Mouse (Mus musculus): ENCODE measurements around the gene Atrn.

Gene Atrn

DNA sequence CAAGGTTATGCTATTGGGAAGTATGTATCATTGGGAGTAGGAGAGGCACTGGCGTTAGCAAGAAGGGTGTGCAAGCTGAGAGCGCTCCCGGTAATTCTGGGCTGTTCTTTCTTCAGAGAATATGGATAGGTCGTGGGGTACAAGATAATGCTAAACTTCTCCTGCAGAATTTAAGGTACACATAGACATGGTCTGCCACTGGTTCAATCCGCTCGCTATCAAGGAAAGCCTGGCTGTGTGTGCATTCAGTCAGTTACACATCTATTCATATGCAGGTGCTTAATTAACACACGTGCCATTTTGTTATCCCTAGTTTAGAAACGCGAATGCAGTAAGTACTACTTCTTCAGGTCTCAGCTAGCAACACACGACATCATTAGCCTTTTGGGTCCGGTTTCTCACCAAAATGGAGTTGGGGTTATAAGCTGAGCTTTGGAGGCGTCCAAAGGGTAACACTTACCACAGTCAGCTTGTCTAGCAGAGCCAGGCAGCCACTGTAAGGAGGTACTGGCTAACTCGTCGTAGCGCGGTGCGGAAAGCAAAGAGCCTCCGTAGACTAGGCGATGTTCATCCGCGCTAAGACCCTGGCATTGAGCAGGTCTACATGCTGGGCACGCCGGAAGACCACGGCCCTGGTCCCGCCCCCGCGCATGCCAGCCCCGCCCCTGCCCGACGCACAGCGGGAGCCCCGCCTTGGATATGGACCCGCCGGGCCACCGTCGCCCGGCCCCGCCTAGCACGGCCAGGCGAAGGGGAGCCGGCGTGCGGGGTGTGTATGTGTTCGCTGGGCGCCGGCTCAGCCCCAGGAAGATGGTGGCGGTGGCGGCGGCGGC lies at the start of gene Atrn, which contains the start of gene 4930402H24Rik:
Gene Atrn, plus strand, starts transcription at position 745 of the 833 bp plus-strand sequence.
Gene 4930402H24Rik, minus strand, starts transcription at position 656 of the 833 bp plus-strand sequence.
- DNase-seq (ENCODE audit: low spot score in 2 of 2): peak; percentile 72 to 83

DNA sequence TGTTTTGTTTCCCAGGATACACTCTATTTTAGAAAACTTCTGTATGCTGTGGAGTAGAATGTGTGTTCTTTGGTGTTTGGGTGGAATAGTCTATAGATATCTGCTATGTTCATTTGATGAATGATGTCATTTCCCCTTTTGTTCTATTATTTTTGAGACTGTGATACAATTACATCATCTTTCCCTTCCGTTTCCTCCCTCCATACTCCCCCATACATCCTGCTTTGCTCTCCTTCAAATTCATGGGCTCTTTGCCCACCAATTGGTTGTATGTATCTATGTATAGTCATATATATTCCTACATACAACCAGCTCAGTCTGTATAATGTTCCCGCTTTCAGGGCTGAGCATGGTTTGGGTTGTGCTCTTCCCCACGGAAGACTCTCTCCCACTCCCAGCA lies 44.2 kb upstream of the Atrn start:
- no peak for DNase-seq (ENCODE audit: low spot score in 2 of 2)

- no peak for DNase-seq (ENCODE audit: low spot score in 2 of 2)
These were observed 35.4 kb upstream of the Atrn start for GRCm38 (mm10) chr2:130870916-130871315.

- no peak for DNase-seq (ENCODE audit: low spot score in 2 of 2)
These were observed 28.9 kb upstream of the Atrn start for GRCm38 (mm10) chr2:130877376-130877775.

- no peak for DNase-seq (ENCODE audit: low spot score in 2 of 2)
These were observed 19.3 kb upstream of the Atrn start for GRCm38 (mm10) chr2:130886983-130887382.

GRCm38 (mm10) chr2:130887456-130887855 lies 18.8 kb upstream of the Atrn start:
- DNase-seq (ENCODE audit: low spot score in 2 of 2): no peak

GRCm38 (mm10) chr2:130896944-130897343 lies 9.4 kb upstream of the Atrn start:
- no peak for DNase-seq (ENCODE audit: low spot score in 2 of 2)

DNA sequence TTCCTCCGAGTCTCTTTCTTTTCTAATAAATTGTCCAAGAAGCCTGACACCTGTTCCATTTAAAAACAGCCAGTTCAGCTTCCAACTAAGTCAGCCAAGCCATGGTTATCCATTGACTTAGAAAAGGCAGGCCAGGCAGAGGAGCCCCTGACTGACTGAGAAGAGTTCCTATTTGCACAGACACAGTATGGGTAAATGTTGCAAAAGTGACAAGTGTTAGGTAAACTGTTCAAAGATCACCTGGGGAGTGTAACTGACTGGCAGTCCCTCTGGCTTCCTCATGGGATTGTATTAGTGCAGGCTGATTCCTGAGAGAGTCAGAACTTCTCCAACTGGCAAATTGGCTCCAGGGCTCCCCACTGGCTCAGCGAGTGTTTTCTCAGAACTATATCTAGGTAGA lies 8.4 kb upstream of the Atrn start:
- DNase-seq (ENCODE audit: low spot score in 2 of 2): no peak

- DNase-seq (ENCODE audit: low spot score in 2 of 2): no peak
These were observed 7.5 kb upstream of the Atrn start for GRCm38 (mm10) chr2:130898783-130899182.

GRCm38 (mm10) chr2:130906584-130907315 lies 455 bp downstream of the Atrn start:
- peak in 1 of 2 experiments; percentile 28 for DNase-seq (ENCODE audit: low spot score in 2 of 2)

DNA sequence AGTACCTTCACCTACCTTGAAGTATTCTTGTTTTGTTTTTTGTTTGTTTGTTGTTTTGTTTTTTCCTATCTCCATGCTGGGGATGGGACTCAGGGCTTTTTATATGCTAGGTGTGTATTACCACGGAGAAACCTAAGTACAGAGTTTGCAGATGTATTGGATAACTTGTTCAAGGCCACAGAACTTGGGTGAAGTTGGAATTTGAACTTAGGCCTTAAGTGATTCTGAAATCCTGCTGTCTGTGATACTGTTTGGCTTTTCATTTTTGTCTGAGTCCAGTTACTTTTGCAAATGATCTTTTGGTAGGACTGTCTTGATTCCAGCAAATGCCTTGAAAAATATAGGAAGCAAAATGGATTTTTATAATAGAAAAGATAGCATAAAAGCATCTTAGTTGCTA lies 5.4 kb downstream of the Atrn start:
- no peak for DNase-seq (ENCODE audit: low spot score in 2 of 2)

DNA sequence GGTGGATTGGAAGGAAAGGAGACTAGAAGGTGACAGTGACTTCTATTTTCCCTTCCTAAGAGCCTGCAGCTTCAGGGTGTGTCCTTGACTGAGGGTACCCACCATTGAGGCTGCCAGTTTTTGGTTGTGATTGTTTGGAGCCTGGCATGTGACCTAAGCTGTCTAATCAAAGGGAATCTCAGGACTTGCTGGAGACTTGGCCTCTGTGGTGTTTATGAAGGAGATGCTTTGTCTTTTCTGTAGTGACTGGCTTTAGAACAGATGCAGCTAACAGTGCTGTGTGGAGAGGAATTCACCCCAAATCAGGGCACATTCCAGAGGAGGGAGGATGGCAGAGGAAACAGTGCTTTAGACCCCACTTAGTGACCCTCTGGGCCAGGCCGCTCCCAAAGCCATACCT lies 8.6 kb downstream of the Atrn start:
- DNase-seq (ENCODE audit: low spot score in 2 of 2): no peak

DNA sequence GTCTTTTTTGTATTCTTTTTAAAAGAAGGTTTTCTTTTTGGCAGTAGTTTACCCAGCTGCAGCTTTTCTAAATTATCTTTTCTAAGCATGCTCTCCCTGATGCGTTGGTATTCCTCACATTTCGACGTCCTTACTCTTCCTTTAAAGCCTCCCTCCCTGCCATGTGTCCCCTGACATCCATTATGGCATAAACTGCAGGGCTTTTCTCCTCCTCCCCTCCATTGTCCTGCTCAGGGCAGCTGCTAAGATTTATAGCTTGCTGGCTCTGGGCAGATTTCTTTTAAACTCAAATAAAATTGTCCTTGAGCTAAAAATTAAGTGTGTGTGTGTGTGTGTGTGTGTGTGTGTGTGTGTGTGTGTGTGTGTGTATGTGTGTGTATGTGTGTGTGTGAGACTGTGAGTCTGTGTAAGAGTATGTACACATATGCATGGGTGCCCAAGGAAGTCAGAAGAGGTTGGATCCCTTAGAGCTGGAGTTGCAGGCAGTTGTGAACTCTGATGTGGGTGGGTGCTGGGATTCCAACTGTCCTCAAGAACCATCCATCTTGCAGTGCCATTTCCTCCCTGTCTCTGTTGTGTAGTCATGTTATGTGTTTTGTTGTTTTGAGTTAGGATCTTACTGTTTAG lies 10.3 kb downstream of the Atrn start:
- DNase-seq (ENCODE audit: low spot score in 2 of 2): no peak

DNA sequence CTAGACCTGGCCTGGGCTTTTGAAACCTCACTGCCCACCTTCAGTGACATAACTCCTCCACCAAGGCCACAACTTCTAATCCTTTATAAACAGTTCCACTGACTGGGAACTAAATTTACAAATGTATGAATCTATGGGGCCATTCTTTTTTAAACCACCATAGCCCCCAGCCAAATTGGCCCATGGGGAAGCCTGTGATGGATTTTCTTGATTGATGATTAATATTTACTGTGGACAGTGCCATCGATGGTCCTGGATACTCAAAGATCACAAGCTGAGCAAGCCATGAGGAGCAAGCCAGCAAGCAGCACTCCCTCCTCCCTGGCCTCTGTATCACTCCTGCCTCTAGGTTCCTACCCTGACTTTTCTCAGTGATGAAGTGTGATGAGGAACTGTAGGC lies 11.4 kb downstream of the Atrn start:
- DNase-seq (ENCODE audit: low spot score in 2 of 2): no peak

DNA sequence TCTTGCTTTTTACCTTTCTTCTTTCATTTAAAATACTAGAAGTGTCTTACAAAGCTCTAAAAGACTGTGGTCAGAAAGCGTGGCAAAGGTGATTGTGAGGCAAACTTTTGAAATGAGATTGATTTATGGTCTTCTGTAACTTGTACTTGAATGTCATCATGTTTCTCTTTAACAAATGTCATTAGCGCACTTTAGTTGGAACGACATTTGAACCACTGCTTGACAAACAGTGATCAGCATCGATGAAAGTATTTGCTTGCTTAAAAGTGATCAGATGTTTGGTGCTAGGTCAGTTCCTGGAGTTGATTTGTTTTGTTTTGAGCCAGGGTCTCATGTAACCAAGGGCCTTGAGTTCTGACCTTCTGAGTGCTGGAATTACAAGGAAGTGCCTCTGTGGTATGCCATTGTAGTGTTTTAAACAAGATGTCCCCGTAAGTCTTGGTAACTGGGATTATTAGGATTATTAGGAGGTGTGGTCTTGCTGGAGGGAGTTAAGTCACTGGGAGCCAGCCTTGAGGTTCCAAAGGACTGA lies 12.8 kb downstream of the Atrn start:
- no peak for DNase-seq (ENCODE audit: low spot score in 2 of 2)

GRCm38 (mm10) chr2:130924950-130925349 lies 18.7 kb downstream of the Atrn start:
- DNase-seq (ENCODE audit: low spot score in 2 of 2): no peak

GRCm38 (mm10) chr2:130928031-130928430 lies 21.7 kb downstream of the Atrn start:
- no peak for DNase-seq (ENCODE audit: low spot score in 2 of 2)

GRCm38 (mm10) chr2:130928530-130928929 lies 22.2 kb downstream of the Atrn start:
- no peak for DNase-seq (ENCODE audit: low spot score in 2 of 2)

GRCm38 (mm10) chr2:130929994-130930393 lies 23.7 kb downstream of the Atrn start:
- no peak for DNase-seq (ENCODE audit: low spot score in 2 of 2)

DNA sequence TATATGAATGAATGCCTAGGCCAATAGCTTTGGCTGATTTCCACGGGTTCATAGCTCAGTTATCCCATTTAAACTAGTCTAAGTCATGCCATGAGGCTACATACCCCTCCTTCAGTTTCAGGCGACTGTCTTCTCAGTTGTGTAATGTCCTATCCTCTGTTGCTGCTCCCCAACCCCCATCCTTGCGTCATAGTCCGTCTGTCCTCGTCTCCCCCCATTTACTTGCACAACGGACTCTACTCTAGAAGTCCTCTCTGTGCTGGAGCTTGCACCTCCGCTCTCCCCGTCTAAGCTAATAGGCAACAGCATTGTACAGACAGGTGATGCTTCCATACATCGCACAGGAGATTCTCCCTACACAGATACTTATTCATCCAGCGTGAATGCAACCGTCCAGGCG lies 26.6 kb downstream of the Atrn start:
- DNase-seq (ENCODE audit: low spot score in 2 of 2): no peak

- no peak for DNase-seq (ENCODE audit: low spot score in 2 of 2)
These were observed 43.5 kb downstream of the Atrn start for GRCm38 (mm10) chr2:130949781-130950180.

DNA sequence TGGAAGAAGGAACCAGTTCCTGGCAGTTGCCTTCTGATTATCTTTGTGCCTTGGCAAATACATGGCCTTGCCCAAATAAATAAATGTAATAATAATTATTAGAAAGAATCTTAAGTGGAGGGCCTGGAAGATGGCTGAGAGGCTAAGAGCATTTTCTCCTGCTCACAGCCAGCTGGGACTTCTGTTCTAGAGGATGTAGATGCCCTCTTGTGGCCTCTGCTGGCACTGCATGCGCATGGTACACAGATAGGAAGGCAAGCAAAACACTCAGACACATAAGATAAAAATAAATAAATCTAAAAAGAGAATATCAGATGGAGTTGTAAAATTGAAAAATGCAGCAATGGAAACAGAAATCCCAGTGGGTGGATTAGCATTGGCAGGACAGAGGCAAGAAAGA lies 44.3 kb downstream of the Atrn start:
- DNase-seq (ENCODE audit: low spot score in 2 of 2): peak; percentile 66 to 97

All from left cerebral cortex, adult 9 months (tissue).